Mouse (Mus musculus) small intestine, adult 2 months (tissue): ENCODE measurements around the gene Snap47. TPM values are rescaled to one million over a fixed set of nuclear protein-coding genes. Genes with fewer than 3 reads are reported as not detected.

Experiments
- H3K27ac ChIP-seq: fragments of 200-500 bp; 2 replicates; pipeline ENCODE4 v1.5.1; 2012; ENCODE audit warnings: low read depth, low read length, control low read depth, inconsistent platforms; ENCODE audit not compliant: insufficient read depth
- H3K27me3 ChIP-seq: fragments of 200-500 bp; 2 replicates; pipeline ENCODE4 v1.6.1; 2012; ENCODE audit warnings: mild to moderate bottlenecking, moderate library complexity, low read length, inconsistent platforms; ENCODE audit not compliant: control insufficient read depth, insufficient read depth
- H3K36me3 ChIP-seq: fragments of 200-500 bp; 2 replicates; pipeline ENCODE4 v1.6.1; 2012; ENCODE audit warnings: mild to moderate bottlenecking, low read length, control low read depth, inconsistent platforms; ENCODE audit not compliant: control insufficient read depth, insufficient read depth
- H3K4me1 ChIP-seq: fragments of 200-500 bp; 2 replicates; pipeline ENCODE4 v1.6.1; 2012; ENCODE audit warnings: low read length, inconsistent platforms, mixed read lengths; ENCODE audit not compliant: control insufficient read depth, insufficient read depth, insufficient read length
- H3K4me3 ChIP-seq: fragments of 200-500 bp; 2 replicates; pipeline ENCODE4 v1.5.1; 2012; ENCODE audit warnings: low read depth, mild to moderate bottlenecking, control low read depth, inconsistent platforms, low read length, moderate library complexity
- CTCF ChIP-seq: fragments of 200-500 bp; IDR thresholded peaks from 2 replicates; pipeline ENCODE4 v1.5.1; 2012; ENCODE audit warnings: low read depth, mild to moderate bottlenecking, control low read depth, inconsistent platforms, low read length, moderate library complexity, mixed read lengths; ENCODE audit not compliant: insufficient replicate concordance, insufficient read length; ENCODE audit errors: extremely low read depth
- POLR2A ChIP-seq: fragments of 200-500 bp; IDR thresholded peaks from 2 replicates; pipeline ENCODE4 v1.6.1; 2012; ENCODE audit warnings: low read depth, mild to moderate bottlenecking, control low read depth, inconsistent platforms, low read length, moderate library complexity
- WGBS: fragments of 180-500 bp; shearing (Covaris S2); methylation state at CpG from one replicate; pipeline ENCODE4 v1.1.7; 2018; 5-methylcytosine and 5-hydroxymethylcytosine counted together
- polyA plus RNA-seq: library from polyadenylated mRNA; depleted of rRNA; stranded (reverse); fragments of >200 nt; gene quantifications from 2 replicates; pipeline ENCODE4 v1.2.3, GENCODE M21; 2012

The Snap47 gene
- polyA plus RNA-seq, 1 experiment = 14.6 TPM

DNA sequence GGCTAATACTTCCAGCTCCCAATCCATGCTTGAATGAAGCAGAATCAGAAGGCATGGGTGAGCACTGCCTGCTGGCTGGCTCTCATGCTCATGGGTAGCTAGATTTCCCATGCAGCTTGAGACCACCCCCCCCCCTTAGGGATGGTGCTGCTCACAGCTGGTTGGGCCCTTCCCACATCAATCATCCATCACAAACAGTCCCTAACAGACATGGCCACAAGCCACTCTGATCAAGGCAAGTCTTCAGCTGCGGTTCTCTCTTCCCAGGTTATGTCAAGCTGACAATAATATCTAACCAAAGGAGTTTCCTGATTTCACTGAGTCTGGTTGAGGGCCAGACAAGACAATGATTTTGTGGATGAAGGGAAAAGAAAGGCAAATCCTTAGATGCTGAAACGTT lies 50.1 kb downstream of the Snap47 start:
- Histone ChIP-seq H3K36me3 (no peaks in the 10 kb centered on the region), H3K4me3 (no peak overlapping the region), H3K27me3 (no peaks in the 10 kb centered on the region), H3K27ac (no peak overlapping the region), H3K4me1 (no peaks in the 10 kb centered on the region)
- 78% methylated on average over 2 of the region's 2 CpGs for WGBS
- TF ChIP-seq POLR2A (no peak), CTCF (no peak)

DNA sequence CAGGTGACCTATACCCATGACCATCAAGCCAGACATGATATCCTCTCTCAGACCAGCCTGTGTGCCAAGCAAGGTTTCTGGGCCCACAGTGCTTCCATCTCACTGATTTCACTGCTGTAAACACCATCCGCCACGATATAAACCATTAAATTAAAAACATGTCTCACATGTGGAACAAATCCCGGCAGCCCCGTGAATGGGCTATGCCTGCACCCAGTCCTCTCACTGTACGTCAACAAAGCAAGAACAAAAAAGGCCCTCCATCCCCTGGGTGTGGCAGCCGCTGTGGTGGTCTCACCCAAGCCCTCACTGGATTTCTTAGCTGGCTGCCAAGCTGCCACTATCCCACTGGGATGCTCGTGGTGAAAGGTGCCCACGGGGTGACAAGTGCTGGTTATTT lies 51.2 kb downstream of the Snap47 start:
- no peak for TF ChIP-seq CTCF
- TF ChIP-seq POLR2A = no peak
- no peak overlapping the region for H3K27ac ChIP-seq
- H3K4me3 ChIP-seq = no peak overlapping the region
- H3K4me1 ChIP-seq = no peaks in the 10 kb centered on the region
- H3K27me3 ChIP-seq = no peaks in the 10 kb centered on the region
- WGBS = 71% methylated on average over 8 of the region's 8 CpGs
- H3K36me3 ChIP-seq = no peaks in the 10 kb centered on the region

DNA sequence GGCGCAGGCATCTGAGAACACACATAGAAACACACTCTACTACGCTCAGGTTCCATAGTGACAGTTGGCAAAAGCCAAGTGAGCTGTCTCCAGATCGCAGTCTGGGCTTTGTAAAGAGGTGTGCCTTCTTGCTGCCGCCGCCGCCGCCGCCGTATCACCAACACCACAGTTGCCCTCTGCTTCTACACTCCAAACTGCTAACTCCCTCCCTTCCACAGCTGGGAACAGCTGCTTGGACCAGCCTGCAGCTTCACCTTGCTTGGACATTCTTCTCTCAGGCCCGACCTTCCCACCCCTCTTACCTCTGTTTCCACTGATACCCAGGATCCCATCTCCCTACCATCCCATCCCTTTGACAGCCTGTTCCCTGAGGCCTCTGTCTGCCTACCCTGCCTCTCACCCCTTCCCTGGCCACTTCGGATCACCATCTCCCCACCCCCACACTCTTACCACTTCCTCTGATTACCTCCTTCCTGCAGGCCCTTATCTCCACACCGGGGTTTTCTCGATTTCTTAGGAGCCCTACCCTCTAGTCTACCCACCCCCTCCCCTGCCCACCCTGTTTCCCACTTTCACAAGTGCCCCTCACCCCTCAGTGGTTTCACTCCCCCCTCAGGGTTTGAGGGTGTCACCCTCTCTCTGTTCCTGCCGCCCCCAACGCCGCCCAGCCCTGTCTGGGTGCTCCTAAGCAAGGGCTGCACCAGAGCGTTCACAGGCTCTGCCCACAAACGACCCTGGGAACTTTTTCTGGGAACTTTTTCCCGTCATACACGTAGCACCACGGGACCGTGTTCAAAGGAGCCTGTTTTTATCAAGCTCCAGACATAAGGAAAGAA lies 53.2 kb downstream of the Snap47 start:
- no peak overlapping the region for H3K4me3 ChIP-seq
- no peaks in the 10 kb centered on the region for H3K4me1 ChIP-seq
- 45% methylated on average over 22 of the region's 22 CpGs for WGBS
- no peaks in the 10 kb centered on the region for H3K36me3 ChIP-seq
- no peaks in the 10 kb centered on the region for H3K27me3 ChIP-seq
- no peak for TF ChIP-seq CTCF
- no peak for TF ChIP-seq POLR2A
- H3K27ac ChIP-seq = no peak overlapping the region

DNA sequence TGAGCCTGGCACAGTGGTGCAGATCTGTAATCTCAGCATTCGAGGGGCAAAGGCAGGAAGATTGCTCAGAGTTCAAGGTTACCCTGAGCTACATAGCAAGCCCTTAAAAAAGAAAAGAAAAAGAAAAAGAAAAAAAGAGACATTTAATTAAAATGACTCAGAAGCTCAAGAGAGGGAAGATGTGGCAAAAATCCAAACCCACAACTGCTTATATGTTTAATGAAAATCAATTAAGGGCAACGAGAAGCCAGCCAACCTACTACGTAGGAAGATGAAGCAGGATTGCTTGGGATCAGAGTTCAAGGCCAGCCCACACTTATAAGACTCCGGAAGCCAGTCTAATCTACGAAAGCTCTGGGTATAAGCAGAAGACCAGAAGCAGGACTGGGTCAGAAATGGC lies 56.5 kb downstream of the Snap47 start:
- 55% methylated on average over 5 of the region's 5 CpGs for WGBS
- Histone ChIP-seq H3K27ac (no peak overlapping the region), H3K4me1 (no peaks in the 10 kb centered on the region), H3K36me3 (no peaks in the 10 kb centered on the region), H3K27me3 (no peaks in the 10 kb centered on the region), H3K4me3 (no peak overlapping the region)
- TF ChIP-seq CTCF (no peak), POLR2A (no peak)

DNA sequence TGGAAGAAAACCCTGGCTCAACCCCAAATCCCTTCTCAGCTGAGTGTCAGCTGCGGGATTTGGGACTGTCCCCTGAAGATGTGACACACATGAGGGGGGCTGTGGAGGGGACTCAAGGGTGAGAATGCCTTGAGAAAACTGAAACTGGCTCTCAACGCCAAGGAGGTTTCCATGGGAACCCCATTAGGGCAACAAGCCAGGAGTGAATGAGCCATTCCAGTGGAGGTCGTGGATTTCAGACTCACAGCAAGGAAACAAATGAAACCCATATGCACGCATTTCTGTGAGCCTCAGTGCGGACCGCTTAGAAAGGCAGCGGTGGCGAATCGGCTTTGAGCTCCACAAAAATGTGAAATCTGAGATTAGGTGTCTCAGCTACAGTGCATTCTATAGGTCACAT lies 57.4 kb downstream of the Snap47 start:
- Histone ChIP-seq H3K27me3 (no peaks in the 10 kb centered on the region), H3K27ac (no peak overlapping the region), H3K36me3 (no peaks in the 10 kb centered on the region), H3K4me3 (no peak overlapping the region), H3K4me1 (no peaks in the 10 kb centered on the region)
- TF ChIP-seq POLR2A (no peak), CTCF (no peak)
- 50% methylated on average over 9 of the region's 9 CpGs for WGBS

DNA sequence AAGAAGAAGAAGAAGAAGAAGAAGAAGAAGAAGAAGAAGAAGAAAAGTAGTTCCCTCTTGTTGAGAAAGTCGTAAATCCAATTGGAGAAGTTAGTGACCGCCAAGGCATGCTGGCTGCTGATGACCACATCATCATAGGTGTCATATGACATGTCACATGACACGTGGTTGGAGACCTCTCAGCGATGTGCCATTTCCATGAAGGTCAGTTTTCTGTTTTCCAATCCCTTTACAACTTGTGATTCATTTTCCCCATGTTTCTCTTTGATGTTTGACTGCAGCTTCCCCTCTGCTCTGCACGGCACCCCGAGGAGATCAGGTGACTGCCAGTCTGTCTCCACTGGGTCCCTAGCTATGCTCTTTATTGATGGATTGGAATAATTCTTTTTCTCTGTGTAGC lies 58.7 kb downstream of the Snap47 start:
- H3K36me3 ChIP-seq = no peaks in the 10 kb centered on the region
- H3K4me1 ChIP-seq = no peaks in the 10 kb centered on the region
- TF ChIP-seq POLR2A (no peak), CTCF (no peak)
- H3K27ac ChIP-seq = no peak overlapping the region
- H3K4me3 ChIP-seq = no peak overlapping the region
- no peaks in the 10 kb centered on the region for H3K27me3 ChIP-seq
- 54% methylated on average over 6 of the region's 6 CpGs for WGBS

DNA sequence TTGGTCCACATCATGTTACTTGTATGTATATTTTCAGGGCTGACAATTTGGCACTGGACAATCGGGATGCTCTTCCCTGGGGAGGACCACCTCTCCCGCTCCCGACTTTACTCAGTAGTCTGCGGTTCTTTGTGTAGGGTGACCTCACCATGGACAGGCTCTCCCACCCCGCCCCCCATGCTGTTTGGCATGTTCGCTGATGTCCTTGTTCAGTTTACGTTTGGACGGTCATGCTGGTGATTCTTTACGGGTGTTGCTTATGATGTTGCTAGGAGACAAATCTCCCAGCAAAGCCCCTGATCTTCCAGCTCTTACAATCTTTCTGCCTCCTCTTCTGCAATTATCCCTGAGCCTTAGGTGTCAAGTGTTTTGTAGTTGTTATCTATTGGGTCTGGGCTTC lies 60.5 kb downstream of the Snap47 start:
- H3K4me1 ChIP-seq = no peaks in the 10 kb centered on the region
- WGBS = 41% methylated on average over 9 of the region's 9 CpGs
- H3K27ac ChIP-seq = no peak overlapping the region
- TF ChIP-seq POLR2A = no peak
- no peak for TF ChIP-seq CTCF
- H3K4me3 ChIP-seq = no peak overlapping the region
- no peaks in the 10 kb centered on the region for H3K27me3 ChIP-seq
- H3K36me3 ChIP-seq = no peaks in the 10 kb centered on the region
